Mouse (Mus musculus): ENCODE data around the gene Krt222. TPM values are rescaled to one million over a fixed set of nuclear protein-coding genes. Genes with fewer than 3 reads are reported as not detected.
A peak's percentile ranks its signal among the peaks of the same experiment; 100 is the strongest.

The Krt222 gene
- 0.11 and 0.12 TPM in 2 replicates for polyA plus RNA-seq (2012; rRNA removed)

- no peaks in the 10 kb centered on the region for H3K4me1 ChIP-seq (ENCODE audit: control insufficient read depth, insufficient read depth, low read length)
- no peak for DNase-seq
- no peak within 1 kb of the TSS for H3K4me3 ChIP-seq (replicated peaks; ENCODE audit: extremely low read depth, low read depth, low read length)
- no peak for TF ChIP-seq POLR2A (IDR thresholded peaks at IDR 0.05; ENCODE audit: borderline replicate concordance, extremely low read depth, low read depth, low read length)
- TF ChIP-seq CTCF (IDR thresholded peaks at IDR 0.05; ENCODE audit: insufficient read depth, low read length) = no peak
- 4% methylated on average over 17 of the region's 17 CpGs for WGBS
These were observed at the start of gene Krt222 for GRCm38 (mm10) chr11:99243820-99244374. Gene Krt222, minus strand, starts transcription at chr11:99244085.

GRCm38 (mm10) chr11:99292846-99293245 is 49.0 kb upstream of the Krt222 start:
- TF ChIP-seq CTCF (IDR thresholded peaks at IDR 0.05; ENCODE audit: insufficient read depth, low read length) = peak; percentile 45
- TF ChIP-seq POLR2A (IDR thresholded peaks at IDR 0.05; ENCODE audit: borderline replicate concordance, extremely low read depth, low read depth, low read length) = no peak
- WGBS = 55% methylated on average over 5 of the region's 5 CpGs
- Histone ChIP-seq H3K4me3 (replicated peaks; ENCODE audit: extremely low read depth, low read depth, low read length) (no peak overlapping the region), H3K4me1 (ENCODE audit: control insufficient read depth, insufficient read depth, low read length) (no peaks in the 10 kb centered on the region)
- peak; percentile 4 for DNase-seq

- 45% methylated on average over 11 of the region's 11 CpGs for WGBS
- no peak within 1 kb of the TSS for H3K4me3 ChIP-seq (replicated peaks; ENCODE audit: extremely low read depth, low read depth, low read length)
- DNase-seq = no peak
- TF ChIP-seq CTCF (IDR thresholded peaks at IDR 0.05; ENCODE audit: insufficient read depth, low read length) (no peak), POLR2A (IDR thresholded peaks at IDR 0.05; ENCODE audit: borderline replicate concordance, extremely low read depth, low read depth, low read length) (no peak)
- no peaks in the 10 kb centered on the region for H3K4me1 ChIP-seq (ENCODE audit: control insufficient read depth, insufficient read depth, low read length)
These were observed 41.0 kb upstream of the Krt222 start, which contains the start of gene Krt24 for GRCm38 (mm10) chr11:99284833-99285312. Gene Krt24, minus strand, starts transcription at chr11:99285262.

- no peak overlapping the region for H3K4me3 ChIP-seq (replicated peaks; ENCODE audit: extremely low read depth, low read depth, low read length)
- no peak for TF ChIP-seq POLR2A (IDR thresholded peaks at IDR 0.05; ENCODE audit: borderline replicate concordance, extremely low read depth, low read depth, low read length)
- TF ChIP-seq CTCF (IDR thresholded peaks at IDR 0.05; ENCODE audit: insufficient read depth, low read length) = no peak
- DNase-seq = no peak
- WGBS = 79% methylated on average over 5 of the region's 5 CpGs
- H3K4me1 ChIP-seq (ENCODE audit: control insufficient read depth, insufficient read depth, low read length) = no peaks in the 10 kb centered on the region
These were observed 40.1 kb upstream of the Krt222 start for GRCm38 (mm10) chr11:99284011-99284410.

- 37% methylated on average over 4 of the region's 4 CpGs for WGBS
- TF ChIP-seq POLR2A (IDR thresholded peaks at IDR 0.05; ENCODE audit: borderline replicate concordance, extremely low read depth, low read depth, low read length) = no peak
- TF ChIP-seq CTCF (IDR thresholded peaks at IDR 0.05; ENCODE audit: insufficient read depth, low read length) = no peak
- H3K4me3 ChIP-seq (replicated peaks; ENCODE audit: extremely low read depth, low read depth, low read length) = no peak overlapping the region
- no peak for DNase-seq
- H3K4me1 ChIP-seq (ENCODE audit: control insufficient read depth, insufficient read depth, low read length) = no peaks in the 10 kb centered on the region
These were observed 39.4 kb upstream of the Krt222 start for GRCm38 (mm10) chr11:99283334-99283733.

GRCm38 (mm10) chr11:99281116-99281515 is 37.2 kb upstream of the Krt222 start:
- 79% methylated on average over 9 of the region's 9 CpGs for WGBS
- Histone ChIP-seq H3K4me3 (replicated peaks; ENCODE audit: extremely low read depth, low read depth, low read length) (no peak overlapping the region), H3K4me1 (ENCODE audit: control insufficient read depth, insufficient read depth, low read length) (no peaks in the 10 kb centered on the region)
- no peak for TF ChIP-seq CTCF (IDR thresholded peaks at IDR 0.05; ENCODE audit: insufficient read depth, low read length)
- TF ChIP-seq POLR2A (IDR thresholded peaks at IDR 0.05; ENCODE audit: borderline replicate concordance, extremely low read depth, low read depth, low read length) = no peak
- DNase-seq = no peak

GRCm38 (mm10) chr11:99279986-99280385 is 36.1 kb upstream of the Krt222 start:
- WGBS = 36% methylated on average over 5 of the region's 5 CpGs
- Histone ChIP-seq H3K4me1 (ENCODE audit: control insufficient read depth, insufficient read depth, low read length) (no peaks in the 10 kb centered on the region), H3K4me3 (replicated peaks; ENCODE audit: extremely low read depth, low read depth, low read length) (no peak overlapping the region)
- TF ChIP-seq POLR2A (IDR thresholded peaks at IDR 0.05; ENCODE audit: borderline replicate concordance, extremely low read depth, low read depth, low read length) (no peak), CTCF (IDR thresholded peaks at IDR 0.05; ENCODE audit: insufficient read depth, low read length) (no peak)
- DNase-seq = no peak

GRCm38 (mm10) chr11:99276786-99277185 is 32.9 kb upstream of the Krt222 start:
- WGBS = 42% methylated on average over 7 of the region's 7 CpGs
- DNase-seq = no peak
- H3K4me1 ChIP-seq (ENCODE audit: control insufficient read depth, insufficient read depth, low read length) = no peaks in the 10 kb centered on the region
- TF ChIP-seq CTCF (IDR thresholded peaks at IDR 0.05; ENCODE audit: insufficient read depth, low read length) (no peak), POLR2A (IDR thresholded peaks at IDR 0.05; ENCODE audit: borderline replicate concordance, extremely low read depth, low read depth, low read length) (no peak)
- H3K4me3 ChIP-seq (replicated peaks; ENCODE audit: extremely low read depth, low read depth, low read length) = no peak overlapping the region

- H3K4me3 ChIP-seq (replicated peaks; ENCODE audit: extremely low read depth, low read depth, low read length) = no peak overlapping the region
- DNase-seq = no peak
- WGBS = 69% methylated on average over 6 of the region's 6 CpGs
- TF ChIP-seq CTCF (IDR thresholded peaks at IDR 0.05; ENCODE audit: insufficient read depth, low read length) (no peak), POLR2A (IDR thresholded peaks at IDR 0.05; ENCODE audit: borderline replicate concordance, extremely low read depth, low read depth, low read length) (no peak)
- H3K4me1 ChIP-seq (ENCODE audit: control insufficient read depth, insufficient read depth, low read length) = no peaks in the 10 kb centered on the region
These were observed 31.7 kb upstream of the Krt222 start for GRCm38 (mm10) chr11:99275624-99276023.

- H3K4me3 ChIP-seq (replicated peaks; ENCODE audit: extremely low read depth, low read depth, low read length) = no peak overlapping the region
- no peak for DNase-seq
- 82% methylated on average over 4 of the region's 4 CpGs for WGBS
- no peaks in the 10 kb centered on the region for H3K4me1 ChIP-seq (ENCODE audit: control insufficient read depth, insufficient read depth, low read length)
- no peak for TF ChIP-seq POLR2A (IDR thresholded peaks at IDR 0.05; ENCODE audit: borderline replicate concordance, extremely low read depth, low read depth, low read length)
- no peak for TF ChIP-seq CTCF (IDR thresholded peaks at IDR 0.05; ENCODE audit: insufficient read depth, low read length)
These were observed 28.8 kb upstream of the Krt222 start for GRCm38 (mm10) chr11:99272721-99273120.
